Mouse (Mus musculus) thymus, adult 2 months (tissue): ENCODE data around the gene Fate1.

Source experiments
- CTCF ChIP-seq: fragments of 200-500 bp; IDR thresholded peaks from 2 replicates; pipeline ENCODE4 v1.5.1; 2012; ENCODE audit warnings: mild to moderate bottlenecking, control low read depth, low read length, moderate library complexity, borderline replicate concordance; ENCODE audit not compliant: control insufficient read depth, poor library complexity, insufficient read depth; ENCODE audit errors: extremely low read depth
- POLR2A ChIP-seq: fragments of 200-500 bp; IDR thresholded peaks from 2 replicates; pipeline ENCODE4 v1.6.1; 2012; ENCODE audit warnings: mild to moderate bottlenecking, low read length, control low read depth, moderate library complexity; ENCODE audit not compliant: control insufficient read depth, poor library complexity, insufficient read depth; ENCODE audit errors: extremely low read depth

GRCm38 (mm10) chrX:71971325-71971724 lies 1.5 kb upstream of the Fate1 start:
- TF ChIP-seq CTCF (no peak), POLR2A (no peak)
